9 mouse cellular contexts compared by ENCODE assay signal in the genomic region with DNA sequence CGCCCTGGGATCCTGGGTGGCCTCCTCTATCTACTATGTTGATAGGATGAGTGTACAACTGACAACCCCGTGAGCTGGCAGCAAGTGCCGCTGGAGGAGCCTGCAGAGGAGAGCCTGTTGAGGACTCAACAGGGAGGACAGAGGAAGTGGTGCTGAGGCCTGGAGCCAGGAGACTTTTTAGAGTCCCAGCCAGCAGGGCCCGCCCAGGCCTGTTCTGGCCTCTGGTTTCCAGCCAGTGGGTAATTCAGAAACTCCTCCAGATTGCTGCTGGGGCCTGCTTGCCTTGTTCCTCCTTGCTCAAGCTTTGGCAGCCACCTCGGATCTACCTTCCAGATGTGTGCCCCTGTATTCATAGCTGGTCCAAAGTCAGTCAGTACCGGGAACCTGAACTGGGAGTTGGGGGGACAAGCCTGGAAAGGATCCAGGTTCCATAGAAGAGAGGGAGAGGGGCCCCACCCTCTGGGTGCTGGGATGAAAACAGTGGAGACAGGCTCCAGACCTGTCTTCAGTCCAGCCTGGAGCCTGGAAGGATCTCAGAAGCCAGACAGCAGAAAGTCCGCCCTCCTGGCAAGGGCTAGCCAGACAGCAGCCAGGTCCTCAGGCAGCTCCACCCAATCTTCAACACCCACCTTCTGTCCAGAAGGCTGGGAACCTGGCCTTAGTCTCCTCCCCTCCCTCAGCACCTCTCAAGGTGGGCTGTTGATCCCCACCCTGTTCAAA. TPM values are rescaled to one million over a fixed set of nuclear protein-coding genes. Genes with fewer than 3 reads are reported as not detected.
DNase-seq lines count a peak whose midpoint lies in the region; ATAC-seq and TF ChIP-seq lines count a peak whose summit lies in the region.
"Had no signal": no experiment of that assay in that cellular context is flagged by ENCODE, and none has a peak within 500 bp of the region (broad histone marks: within the 10 kb centered on the region; RNA-seq: fewer than 3 reads in every experiment).

No protein-coding gene starts in this region.

- no peak for ATAC-seq in heart, embryonic 12.5 days (ENCODE audit: insufficient number of reproducible peaks, low FRiP score)
- no peak for ATAC-seq in lung, embryonic 14.5 days (ENCODE audit: insufficient read depth)

- 0 out of 2 replicates have a peak, but pooled peaks cover 3% of the 10 kb centered on the region for H3K9me3 ChIP-seq in heart, embryonic 12.5 days (replicated peaks)
- H3K9me3 ChIP-seq in lung, embryonic 14.5 days (ENCODE audit: low read depth, low read length): no peaks in the 10 kb centered on the region

- peak overlapping the region; percentile 37; the same call in 1 of the 2 replicates for H3K9ac ChIP-seq in heart, embryonic 12.5 days
- 0 out of 2 replicates have a peak overlapping the region, but pooled peaks have one; percentile 11 for H3K9ac ChIP-seq in lung, embryonic 14.5 days
- H3K9ac ChIP-seq: midbrain, embryonic 12.5 days had no signal

- intact Hi-C loops in left cerebral cortex, postnatal 25 days (cut with DNase I): loop anchor here (10.0 kb wide), 1 partner anchor 369 kb away; a partner anchor contains a TSS

- 37% methylated on average over 7 of the region's 7 CpGs for WGBS in cerebellum, adult 2 months
- WGBS in heart, embryonic 12.5 days: 45% methylated on average over 7 of the region's 7 CpGs
- 60% methylated on average over 7 of the region's 7 CpGs for WGBS in lung, embryonic 14.5 days

- no peak for TF ChIP-seq CTCF in cerebellum, adult 2 months (IDR thresholded peaks at IDR 0.05; ENCODE audit: borderline replicate concordance, insufficient read depth, low read depth, low read length)
- TF ChIP-seq CTCF in lung, embryonic 14.5 days (IDR thresholded peaks at IDR 0.05; ENCODE audit: low read depth): no peak

- no peak for TF ChIP-seq POLR2A in cerebellum, adult 2 months (IDR thresholded peaks at IDR 0.05; ENCODE audit: borderline replicate concordance, insufficient read depth, low read length)

- no peak overlapping the region for H3K4me2 ChIP-seq in heart, embryonic 12.5 days
- no peak overlapping the region for H3K4me2 ChIP-seq in lung, embryonic 14.5 days
- H3K4me2 ChIP-seq: midbrain, embryonic 12.5 days had no signal

- DNase-seq in cerebellum, adult 2 months: peak; percentile 25 to 40
- no peak for DNase-seq in cerebellum, adult 18-20 months
- peak; percentile 79 for DNase-seq in adipocyte (ENCODE audit: low spot score)
- peak; percentile 23 for DNase-seq in lung, embryonic 14.5 days
- no peak for DNase-seq in frontal cortex, postnatal 10 days (ENCODE audit: low spot score in 2 of 2)
- no peak for DNase-seq in left cerebral cortex, postnatal 25 days (ENCODE audit: low spot score in 2 of 2)
- no peak for DNase-seq in thymus, postnatal 10 days (ENCODE audit: low spot score in 2 of 2)

- no peak overlapping the region for H3K4me3 ChIP-seq in cerebellum, adult 2 months (replicated peaks; ENCODE audit: insufficient read depth, low read depth, low read length)
- H3K4me3 ChIP-seq in heart, embryonic 12.5 days: no peak overlapping the region
- H3K4me3 ChIP-seq in lung, embryonic 14.5 days (ENCODE audit: low read depth, low read length): no peak overlapping the region
- H3K4me3 ChIP-seq: midbrain, embryonic 12.5 days had no signal

- H3K36me3 ChIP-seq in heart, embryonic 12.5 days: no peaks in the 10 kb centered on the region
- H3K36me3 ChIP-seq in lung, embryonic 14.5 days (ENCODE audit: insufficient read depth): no peaks in the 10 kb centered on the region
- H3K36me3 ChIP-seq: midbrain, embryonic 12.5 days had no signal

- H3K27me3 ChIP-seq in cerebellum, adult 2 months (ENCODE audit: control insufficient read depth, insufficient read depth, low read length): no peaks in the 10 kb centered on the region
- H3K27me3 ChIP-seq in heart, embryonic 12.5 days (replicated peaks): no peaks in the 10 kb centered on the region
- H3K27me3 ChIP-seq in lung, embryonic 14.5 days (ENCODE audit: insufficient read depth, low read length): no peaks in the 10 kb centered on the region
- H3K27me3 ChIP-seq: midbrain, embryonic 12.5 days had no signal

- peaks cover 10% of the 10 kb centered on the region for H3K4me1 ChIP-seq in cerebellum, adult 2 months (ENCODE audit: control insufficient read depth, insufficient read depth, low read length)
- H3K4me1 ChIP-seq in heart, embryonic 12.5 days (replicated peaks): peaks cover 12% of the 10 kb centered on the region
- H3K4me1 ChIP-seq in lung, embryonic 14.5 days (ENCODE audit: insufficient read depth): no peaks in the 10 kb centered on the region

- H3K27ac ChIP-seq in cerebellum, adult 2 months (ENCODE audit: insufficient read depth, low read length): no peak overlapping the region
- H3K27ac ChIP-seq in heart, embryonic 12.5 days (ENCODE audit: poor library complexity, severe bottlenecking): peak overlapping the region; percentile 30; the same call in 1 of the 2 replicates
- peak overlapping the region; percentile 36; the same call in 1 of the 2 replicates for H3K27ac ChIP-seq in lung, embryonic 14.5 days (ENCODE audit: low read depth)
- H3K27ac ChIP-seq: midbrain, embryonic 12.5 days had no signal

RNA-seq across cellular contexts. Expression of a gene that starts 41.6 kb away (rescaled TPM):
- not detected in 2 replicates for polyA plus RNA-seq in cerebellum, adult 2 months (2012; rRNA removed)
- polyA plus RNA-seq in heart, embryonic 12.5 days (2016; fragmentation: Nextera tagmentation; extraction: Ambion mirVana): not detected in 2 replicates
- not detected in 2 replicates for polyA plus RNA-seq in lung, embryonic 14.5 days (2014; fragmentation: Nextera tagmentation; extraction: Ambion mirVana)
- total RNA-seq in left cerebral cortex, postnatal 25 days (2021): not detected
- polyA plus RNA-seq: midbrain, embryonic 12.5 days had no signal

RNA-seq across cellular contexts. Expression of a gene that starts 49.5 kb away (rescaled TPM):
- 23.6 and 23.9 TPM in 2 replicates for polyA plus RNA-seq in cerebellum, adult 2 months (2012; rRNA removed)
- 10.6 and 12.3 TPM in 2 replicates for polyA plus RNA-seq in heart, embryonic 12.5 days (2016; fragmentation: Nextera tagmentation; extraction: Ambion mirVana)
- polyA plus RNA-seq in lung, embryonic 14.5 days (2014; fragmentation: Nextera tagmentation; extraction: Ambion mirVana): 14.3 and 15.1 TPM in 2 replicates
- 10 to 100 TPM in 1 of 2 experiments, 1 to 10 TPM in 1; 8.9 to 12.4 TPM for total RNA-seq in left cerebral cortex, postnatal 25 days (2021)

Comparison
In these comparisons a context has a peak if more than half of its experiments do, and no peak if none do; other contexts are left out.
1. DNase-seq: peak in cerebellum, adult 2 months (2 of 2), adipocyte (single experiment) and lung, embryonic 14.5 days (single experiment); none in cerebellum, adult 18-20 months (0 of 2), frontal cortex, postnatal 10 days (0 of 2), left cerebral cortex, postnatal 25 days (0 of 2) and thymus, postnatal 10 days (0 of 2).